Mouse (Mus musculus): ENCODE measurements around the gene Slc34a3.

DNA sequence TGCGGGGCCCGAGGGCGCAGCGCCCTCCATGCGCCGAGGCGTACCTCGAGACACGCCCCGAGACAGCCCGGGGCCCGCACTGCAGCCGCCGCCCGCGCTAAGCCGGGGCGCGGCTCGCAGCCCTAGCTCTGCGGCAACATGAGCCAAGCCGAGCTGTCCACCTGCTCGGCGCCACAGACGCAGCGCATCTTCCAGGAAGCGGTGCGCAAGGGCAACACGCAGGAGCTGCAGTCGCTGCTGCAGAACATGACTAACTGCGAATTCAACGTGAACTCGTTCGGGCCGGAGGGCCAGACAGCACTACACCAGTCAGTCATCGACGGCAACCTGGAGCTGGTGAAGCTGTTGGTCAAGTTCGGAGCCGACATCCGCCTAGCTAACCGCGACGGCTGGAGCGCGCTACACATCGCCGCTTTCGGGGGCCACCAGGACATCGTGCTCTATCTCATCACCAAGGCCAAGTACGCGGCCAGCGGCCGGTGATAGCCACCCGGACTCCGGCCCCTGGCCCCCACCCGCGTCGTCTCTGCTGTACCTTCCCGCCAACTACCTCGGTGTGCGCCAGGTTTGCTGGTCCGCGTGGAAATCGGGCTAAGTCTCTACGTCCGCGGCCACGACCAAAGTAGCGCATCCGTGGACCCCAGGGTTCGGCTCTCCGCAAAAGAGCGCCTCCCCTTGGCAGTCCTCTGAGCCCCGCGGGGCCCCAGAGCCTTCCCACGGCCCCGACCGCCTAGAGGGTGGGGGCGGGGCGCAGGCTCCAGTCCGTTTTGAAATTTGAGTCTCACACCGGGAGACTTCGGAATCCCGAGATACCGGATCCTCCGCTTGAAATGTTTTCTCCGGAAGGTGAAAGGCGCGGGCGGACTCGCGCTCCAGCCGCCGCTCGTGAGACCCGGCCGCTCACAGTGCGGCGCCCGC, 52.9 kb downstream of the Slc34a3 start:
- TF ChIP-seq CTCF (conservative IDR thresholded peaks at IDR 0.05; ENCODE audit: low read length) (no peak), POU5F1 (IDR thresholded peaks at IDR 0.05; ENCODE audit: borderline replicate concordance, low read length) (no peak), NANOG (IDR thresholded peaks at IDR 0.05; ENCODE audit: borderline replicate concordance, low read length) (no peak)
